Mouse (Mus musculus): ENCODE measurements around the gene Tjp3.

Gene Tjp3

DNA sequence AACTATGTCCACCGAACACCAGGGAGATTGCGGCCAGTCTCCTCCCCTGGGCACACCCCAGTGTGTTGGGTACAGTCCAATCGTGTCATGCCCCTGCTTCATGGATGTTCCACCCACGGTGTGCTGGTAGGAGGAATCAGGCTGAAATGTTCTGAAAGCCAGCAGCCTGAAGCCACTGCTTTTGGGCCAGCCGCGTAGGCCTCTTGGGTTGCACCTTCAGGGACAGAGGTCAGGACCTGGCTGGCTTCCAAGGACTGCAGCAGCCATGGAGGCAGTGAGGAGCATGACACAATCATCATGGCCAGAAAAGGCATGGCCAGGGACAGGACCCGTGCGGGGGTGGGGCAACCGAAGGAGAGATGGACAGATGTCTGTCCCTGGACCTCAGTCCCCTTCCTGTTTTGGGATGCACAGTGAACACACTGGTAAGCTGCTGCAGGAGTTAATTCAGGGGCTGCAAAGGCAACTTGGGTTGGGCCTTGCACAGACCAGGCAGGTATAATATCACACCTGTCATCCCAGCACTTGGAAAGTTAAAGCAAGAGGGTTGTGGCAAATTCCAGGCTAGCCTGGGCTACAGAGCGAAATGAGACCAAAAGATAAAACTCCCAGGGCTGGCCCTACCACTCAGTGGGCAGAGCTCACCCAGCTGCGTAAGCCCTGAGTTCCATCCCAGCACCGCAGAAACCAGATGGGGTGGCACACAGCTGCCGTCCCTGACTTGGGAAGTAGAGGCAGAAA, 27.4 kb upstream of the Tjp3 start:
- DNase-seq: peak; percentile 61

GRCm38 (mm10) chr10:81317273-81317672, 25.9 kb upstream of the Tjp3 start:
- peak; percentile 60 for DNase-seq

GRCm38 (mm10) chr10:81316338-81317060, 25.1 kb upstream of the Tjp3 start:
- DNase-seq: peak; percentile 68

- DNase-seq: no peak
Measured at GRCm38 (mm10) chr10:81315587-81315986, 24.2 kb upstream of the Tjp3 start.

- no peak for DNase-seq
Measured at GRCm38 (mm10) chr10:81314201-81314600, 22.8 kb upstream of the Tjp3 start.

- DNase-seq: no peak
Measured at GRCm38 (mm10) chr10:81313581-81313980, 22.2 kb upstream of the Tjp3 start.

- no peak for DNase-seq
Measured at GRCm38 (mm10) chr10:81309571-81309970, 18.2 kb upstream of the Tjp3 start.

DNA sequence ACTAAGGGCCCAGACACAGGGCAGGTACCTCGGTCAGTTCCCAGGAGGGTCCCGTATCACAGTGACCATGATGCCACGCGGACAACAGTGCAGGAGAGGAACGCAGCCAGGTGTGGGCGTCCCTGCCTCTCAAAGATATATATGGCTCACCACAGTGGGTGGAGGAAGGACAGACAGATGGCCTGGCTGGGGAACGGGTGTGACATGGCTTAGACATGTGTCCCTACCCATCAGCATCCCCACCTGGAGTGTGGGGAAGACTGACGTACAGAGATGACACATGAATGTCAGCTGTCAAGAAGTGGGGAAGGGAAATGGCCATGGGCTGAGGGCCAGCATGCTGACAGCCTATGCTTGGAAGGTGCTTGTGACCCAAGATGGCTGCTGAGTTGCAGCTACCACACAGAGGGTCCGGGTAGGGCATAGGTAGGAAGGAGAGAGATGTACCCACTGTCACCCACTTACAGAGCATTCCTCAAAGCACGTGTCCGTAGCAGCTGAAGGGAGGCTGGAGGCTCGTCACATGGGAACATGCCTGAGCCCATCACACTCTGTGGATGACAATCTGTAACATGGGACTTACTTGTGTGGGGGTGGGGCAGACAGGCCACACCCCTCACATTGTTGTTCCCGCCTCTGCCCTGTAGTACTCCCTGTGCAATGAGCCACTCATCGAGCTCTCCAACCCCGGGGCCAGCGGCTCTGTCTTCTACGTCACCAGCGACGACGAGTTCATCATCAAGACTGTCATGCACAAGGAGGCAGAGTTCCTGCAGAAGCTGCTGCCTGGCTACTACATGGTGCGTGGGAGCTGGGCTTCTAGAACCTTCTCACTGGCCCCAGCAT, 15.7 kb upstream of the Tjp3 start:
- DNase-seq: no peak

DNA sequence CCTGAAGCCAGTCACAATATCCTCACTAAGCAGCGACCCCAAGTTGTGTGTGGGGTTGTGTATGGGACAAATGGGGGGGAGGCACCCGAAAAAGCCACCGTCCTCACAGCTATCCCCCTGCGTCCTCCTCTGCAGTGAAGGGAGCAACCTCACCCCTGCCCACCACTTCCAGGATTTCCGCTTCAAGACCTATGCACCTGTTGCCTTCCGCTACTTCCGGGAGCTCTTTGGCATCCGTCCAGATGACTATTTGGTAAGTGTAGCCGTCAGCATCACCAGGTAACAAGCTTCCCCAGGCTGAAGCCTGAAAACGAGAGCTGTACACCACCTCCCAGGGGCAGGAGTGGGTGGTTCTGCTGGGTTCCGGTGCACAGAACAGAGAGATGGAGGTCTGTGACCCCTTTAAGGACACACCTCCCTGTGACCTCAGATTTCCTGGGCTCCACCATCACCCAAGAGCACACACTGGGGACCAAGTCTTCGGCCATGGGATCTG, 14.8 kb upstream of the Tjp3 start:
- DNase-seq: no peak

DNA sequence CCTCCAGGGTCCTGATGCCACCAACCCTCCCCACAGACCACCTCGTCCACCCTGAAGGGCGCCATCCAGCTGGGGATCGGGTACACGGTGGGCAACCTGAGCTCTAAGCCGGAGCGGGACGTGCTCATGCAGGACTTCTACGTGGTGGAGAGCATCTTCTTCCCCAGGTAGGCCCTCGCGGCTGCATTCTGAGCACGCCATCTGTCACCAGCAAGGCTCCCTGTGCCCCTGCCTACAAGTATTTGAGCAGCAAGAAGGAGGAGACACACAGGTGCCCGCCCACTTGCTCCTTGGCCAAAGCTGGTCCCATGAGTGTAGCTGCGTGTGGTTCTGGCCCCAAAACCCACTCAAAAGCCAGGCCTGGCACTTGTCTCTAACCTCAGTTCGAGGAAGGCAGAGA, 14.3 kb upstream of the Tjp3 start:
- no peak for DNase-seq

DNA sequence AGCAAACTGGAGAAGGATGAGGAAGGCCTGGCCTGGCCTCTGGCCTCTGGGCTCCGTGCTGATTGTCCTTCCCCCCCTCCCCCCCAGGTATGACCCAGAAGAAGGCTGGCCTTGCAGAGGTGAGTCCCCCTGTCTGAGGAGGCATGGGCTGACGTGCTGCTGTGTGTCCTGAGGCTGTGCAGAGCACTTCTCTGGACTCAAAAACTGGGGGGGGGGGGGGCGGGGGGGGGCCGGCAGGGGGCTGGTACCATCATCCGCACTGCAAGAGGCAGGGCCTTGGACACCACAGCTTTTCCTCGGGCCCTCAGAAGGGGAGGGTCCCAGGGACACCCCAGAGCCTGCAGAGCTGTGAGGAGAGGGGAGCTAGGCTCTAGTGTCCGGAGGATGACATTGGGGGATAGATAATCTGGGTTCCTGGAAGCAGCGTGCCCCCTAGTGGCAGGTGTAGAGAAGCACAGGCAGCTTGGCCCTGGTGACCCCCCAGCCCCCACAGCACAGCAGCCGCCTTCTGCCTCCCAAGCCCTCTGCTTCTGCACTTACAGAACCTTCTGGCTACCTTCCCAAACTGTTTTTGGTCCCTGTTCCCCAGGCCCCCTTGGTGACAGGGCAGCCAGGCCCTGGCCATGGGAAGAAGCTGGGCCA, 13.3 kb upstream of the Tjp3 start:
- DNase-seq: peak; percentile 83

- peak; percentile 73 for DNase-seq
Measured at GRCm38 (mm10) chr10:81303761-81304160, 12.4 kb upstream of the Tjp3 start.

DNA sequence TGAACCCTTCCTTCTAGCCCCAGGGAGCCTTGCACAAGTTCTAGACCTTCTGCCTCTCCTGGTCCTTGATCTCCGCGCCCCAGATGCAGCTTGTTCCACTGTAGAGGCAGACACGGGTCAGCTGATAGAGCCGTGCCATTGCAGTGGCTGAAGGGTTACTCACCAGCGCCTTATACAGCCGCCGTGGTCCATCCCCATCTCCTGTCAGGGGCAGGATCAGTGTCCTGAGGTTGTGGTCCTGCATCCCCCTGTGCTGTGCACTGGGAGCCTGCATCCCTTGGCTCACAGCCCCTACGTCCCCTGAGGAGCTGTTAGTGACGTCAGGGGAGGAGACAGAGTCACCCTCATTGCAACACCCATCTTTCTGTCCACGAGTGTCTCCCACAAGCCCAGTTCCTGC, 11.9 kb upstream of the Tjp3 start:
- DNase-seq: peak; percentile 51

- peak; percentile 53 for DNase-seq
Measured at GRCm38 (mm10) chr10:81302781-81303218, 11.4 kb upstream of the Tjp3 start.

- no peak for DNase-seq
Measured at GRCm38 (mm10) chr10:81302288-81302687, 10.9 kb upstream of the Tjp3 start.

DNA sequence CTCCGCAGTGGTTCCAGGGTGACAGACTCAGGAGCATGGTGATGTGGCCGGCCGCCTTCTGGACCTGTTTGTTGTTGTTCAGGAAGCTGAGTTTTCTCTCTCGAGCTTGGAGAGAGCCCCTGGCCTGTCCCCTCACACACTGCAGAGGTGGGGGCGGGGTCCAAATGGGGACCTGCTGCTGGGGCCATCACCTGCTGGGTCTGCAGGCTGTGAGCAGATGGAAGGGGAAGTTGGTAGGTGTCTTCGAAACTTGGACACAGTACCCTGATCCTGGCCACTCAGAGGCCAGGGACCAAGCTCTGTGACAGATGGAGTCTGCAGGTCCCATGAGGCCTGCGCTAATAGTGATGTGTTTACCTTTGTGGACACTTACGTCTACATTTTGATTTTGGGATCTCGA, 9.9 kb upstream of the Tjp3 start:
- DNase-seq: no peak

- DNase-seq: no peak
Measured at GRCm38 (mm10) chr10:81300352-81300907, 9.0 kb upstream of the Tjp3 start.

DNA sequence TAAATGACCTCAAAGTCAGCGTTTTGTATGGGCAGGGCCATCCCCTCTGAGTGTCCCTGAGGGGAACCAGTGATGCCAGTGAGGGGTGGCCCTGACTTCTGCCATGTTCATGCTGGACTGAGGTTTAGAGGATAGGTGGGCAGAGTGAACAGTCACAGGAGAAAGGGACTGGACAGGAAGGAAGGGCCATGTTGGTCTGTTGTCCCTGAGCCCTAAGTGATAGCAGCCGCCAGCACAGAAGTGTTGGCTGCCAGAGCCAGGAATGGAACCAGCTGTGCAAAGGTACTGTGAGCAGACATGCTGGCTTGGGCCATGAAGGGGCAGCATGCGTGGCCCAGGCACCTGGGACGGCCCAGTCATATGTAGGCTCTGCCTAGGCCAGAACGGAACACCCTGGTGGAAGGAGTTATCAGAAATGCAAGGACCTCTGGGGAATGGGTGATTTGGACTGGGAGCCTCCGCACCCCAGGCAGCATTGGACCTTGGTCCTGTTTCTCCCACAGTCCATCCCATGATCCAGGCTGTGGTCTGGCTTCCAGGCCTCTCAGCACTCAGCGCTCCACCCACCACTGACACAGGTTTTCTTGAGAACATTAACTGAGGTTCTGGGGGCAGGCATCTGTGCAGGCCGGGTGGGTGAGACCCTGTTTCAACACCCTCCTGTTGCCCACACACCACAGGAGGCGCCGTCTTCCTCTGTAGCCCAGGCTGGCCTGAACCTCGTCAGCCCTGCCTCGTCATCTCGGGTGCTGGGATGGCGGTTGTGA, 8.4 kb upstream of the Tjp3 start:
- DNase-seq: no peak

DNA sequence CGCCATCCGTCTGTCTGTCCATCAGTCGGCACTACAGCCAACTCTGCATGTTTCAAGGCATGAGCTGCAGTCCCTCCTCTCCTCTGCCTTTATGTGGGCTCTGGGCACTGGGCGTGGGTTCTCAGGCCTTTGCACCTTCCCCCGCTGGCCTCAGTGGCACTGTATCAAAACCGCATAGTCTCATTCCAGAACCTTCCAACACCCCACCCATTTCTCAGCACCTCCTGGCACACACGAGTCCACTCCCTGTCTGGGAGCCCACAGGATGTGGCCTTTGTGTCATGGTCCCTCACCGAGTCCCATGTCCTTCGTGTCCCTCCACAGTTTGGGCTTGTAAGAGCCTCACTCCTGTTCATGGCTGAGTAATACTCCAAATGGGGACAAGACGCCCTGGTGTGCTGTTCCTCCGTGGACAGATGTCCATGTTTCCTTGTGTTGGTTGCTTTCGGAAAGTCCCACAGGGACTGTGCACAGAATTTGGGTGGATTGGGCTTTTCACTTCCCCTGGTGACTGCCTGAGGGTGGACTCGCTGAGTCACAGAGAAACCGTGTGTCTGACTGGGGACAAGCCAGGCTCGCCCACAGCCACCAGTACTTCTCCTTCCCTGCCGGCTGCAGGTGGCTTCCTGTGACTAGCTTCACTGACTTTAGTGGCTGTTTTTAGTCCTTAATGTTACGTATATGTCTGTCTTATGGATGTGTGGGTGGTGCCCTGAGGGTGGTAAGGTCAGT, 7.2 kb upstream of the Tjp3 start:
- DNase-seq: peak; percentile 67

- DNase-seq: peak; percentile 72
Measured at GRCm38 (mm10) chr10:81297845-81298244, 6.5 kb upstream of the Tjp3 start.

- peak; percentile 78 for DNase-seq
Measured at GRCm38 (mm10) chr10:81297246-81297645, 5.9 kb upstream of the Tjp3 start.

Data from thymus, postnatal 4 days (tissue).